Mouse (Mus musculus) cerebellum, adult 11 months (tissue): ENCODE measurements around the gene Tnnc2.

Source experiments
- DNase-seq: peaks from one replicate; pipeline ENCODE4 v3.0.0; 2022

Gene Tnnc2

GRCm38 (mm10) chr2:164733259-164733658 lies 46.5 kb downstream of the Tnnc2 start:
- DNase-seq, result no peak

GRCm38 (mm10) chr2:164731719-164732118 lies 48.0 kb downstream of the Tnnc2 start:
- DNase-seq, result no peak
